Comparison of ENCODE assay signal across 12 mouse cellular contexts in genomic region chr3:153701752-153702740, GRCm38 (mm10). TPM values are rescaled to one million over a fixed set of nuclear protein-coding genes. Genes with fewer than 3 reads are reported as not detected.
A peak's percentile ranks its signal among the peaks of the same experiment; 100 is the strongest.
DNase-seq lines count a peak whose midpoint lies in the region; ATAC-seq and TF ChIP-seq lines count a peak whose summit lies in the region.
"Had no signal": no experiment of that assay in that cellular context is flagged by ENCODE, and none has a peak within 500 bp of the region (broad histone marks: within the 10 kb centered on the region; RNA-seq: fewer than 3 reads in every experiment).

No protein-coding gene starts in this region.

- WGBS in heart, embryonic 11.5 days (ENCODE audit: insufficient replicate concordance): 51% methylated on average over 15 of the region's 15 CpGs
- WGBS in embryonic facial prominence, embryonic 10.5 days: 46% methylated on average over 15 of the region's 15 CpGs

- peaks cover 30% of the 10 kb centered on the region for H3K4me1 ChIP-seq in heart, embryonic 11.5 days (ENCODE audit: control insufficient read depth, insufficient read depth, low read length)
- H3K4me1 ChIP-seq in embryonic facial prominence, embryonic 10.5 days: peaks cover 87% of the 10 kb centered on the region

- peak overlapping the region; percentile 22; the same call in 1 of the 2 replicates for H3K9ac ChIP-seq in heart, embryonic 11.5 days (ENCODE audit: low read depth, low read length)

- H3K36me3 ChIP-seq in heart, embryonic 11.5 days (ENCODE audit: control insufficient read depth, insufficient read depth, low read length): no peaks in the 10 kb centered on the region
- H3K36me3 ChIP-seq in embryonic facial prominence, embryonic 10.5 days (replicated peaks): peaks cover 27% of the 10 kb centered on the region; the same call in 1 of the 2 replicates

- H3K27me3 ChIP-seq in heart, embryonic 11.5 days (ENCODE audit: control insufficient read depth, insufficient read depth, low read length): no peaks in the 10 kb centered on the region; the same call in 1 of the 2 replicates
- no peaks in the 10 kb centered on the region for H3K27me3 ChIP-seq in embryonic facial prominence, embryonic 10.5 days (replicated peaks; ENCODE audit: low read depth, poor library complexity, severe bottlenecking)

- H3K27ac ChIP-seq in heart, embryonic 11.5 days (ENCODE audit: low read depth, low read length): no peak overlapping the region
- H3K27ac ChIP-seq in layer of hippocampus, adult 2 months: peak overlapping the region; percentile 61; the same call in 1 of the 2 replicates
- peak overlapping the region; percentile 63 for H3K27ac ChIP-seq in embryonic facial prominence, embryonic 10.5 days (replicated peaks)

- no peak for DNase-seq in heart, postnatal 10 days
- DNase-seq in layer of hippocampus, adult 2 months (ENCODE audit: low spot score in 2 of 2): no peak
- DNase-seq in layer of hippocampus, postnatal 25 days (ENCODE audit: extremely low spot score in 1 of 2, low spot score in 1 of 2): no peak
- DNase-seq in embryonic facial prominence, embryonic 10.5 days (ENCODE audit: low spot score): peak; percentile 35
- peak; percentile 58 for DNase-seq in mesoderm, embryonic 11.5 days (ENCODE audit: low read depth, low spot score)
- no peak for DNase-seq in frontal cortex, postnatal 10 days (ENCODE audit: low spot score in 2 of 2)
- no peak for DNase-seq in natural killer cell, adult 2 months (ENCODE audit: low spot score in 2 of 2)
- DNase-seq: kidney, postnatal 14 days; lung, postnatal 14 days; thymus, postnatal 14 days had no signal

- no peak for TF ChIP-seq CTCF in layer of hippocampus, adult 2 months (conservative IDR thresholded peaks at IDR 0.05)

- ATAC-seq in heart, embryonic 11.5 days (replicated peaks; ENCODE audit: insufficient number of reproducible peaks, low FRiP score, low TSS enrichment): no peak

- no peaks in the 10 kb centered on the region for H3K9me3 ChIP-seq in heart, embryonic 11.5 days (replicated peaks; ENCODE audit: control insufficient read depth, low read length)
- no peaks in the 10 kb centered on the region for H3K9me3 ChIP-seq in embryonic facial prominence, embryonic 10.5 days

- H3K4me3 ChIP-seq in heart, embryonic 11.5 days (ENCODE audit: low read depth, low read length): no peak overlapping the region
- no peak overlapping the region for H3K4me3 ChIP-seq in layer of hippocampus, adult 2 months
- H3K4me3 ChIP-seq in embryonic facial prominence, embryonic 10.5 days: no peak overlapping the region

- H3K4me2 ChIP-seq in heart, embryonic 11.5 days: no peak overlapping the region; the same call in 1 of the 2 replicates

- intact Hi-C loops in heart, postnatal 10 days (cut with DNase I): no loop called here

RNA-seq across cellular contexts. Expression of gene St6galnac3, which starts 22.9 kb away (rescaled TPM):
- 29.6 and 33.6 TPM in 2 replicates for polyA plus RNA-seq in heart, embryonic 11.5 days (2014; fragmentation: Nextera tagmentation; extraction: Ambion mirVana)
- 10 to 100 TPM in 1 of 2 experiments, 1 to 10 TPM in 1; 8.5 to 14.8 TPM for total RNA-seq in heart, postnatal 10 days (2021)
- total RNA-seq in layer of hippocampus, adult 2 months (2021): 10 to 100 TPM; 25.9 to 27.4 TPM
- 10 to 100 TPM; 25.6 to 29.0 TPM for total RNA-seq in layer of hippocampus, postnatal 25 days (2021)
- polyA plus RNA-seq in embryonic facial prominence, embryonic 10.5 days (2016; fragmentation: Nextera tagmentation; extraction: Ambion mirVana): 54.1 and 55.1 TPM in 2 replicates
- polyA plus RNA-seq: C2C12 had no signal

Comparison
In these comparisons a context has a peak if more than half of its experiments do, and no peak if none do; other contexts are left out.
1. DNase-seq: peak in embryonic facial prominence, embryonic 10.5 days (single experiment) and mesoderm, embryonic 11.5 days (single experiment); none in heart, postnatal 10 days (0 of 2), layer of hippocampus, adult 2 months (0 of 2), layer of hippocampus, postnatal 25 days (0 of 2), frontal cortex, postnatal 10 days (0 of 2) and natural killer cell, adult 2 months (0 of 2).